Mouse (Mus musculus) hindbrain, embryonic 16.5 days (tissue): Measurements from ENCODE around the gene Iqcc. TPM values are rescaled to one million over a fixed set of nuclear protein-coding genes. Genes with fewer than 3 reads are reported as not detected.

Experiments used
- polyA plus RNA-seq: library from polyadenylated mRNA; unstranded; fragments of >200 nt; fragmentation: Nextera tagmentation; extraction: Ambion mirVana; gene quantifications from 2 replicates; pipeline ENCODE4 v1.2.1, GENCODE M21; 2015

Gene Iqcc
- polyA plus RNA-seq, 1 experiment from 2014 or later, result 27.6 TPM

Other genes starting within 250 kb of the Iqcc start
- 21.7 and 22.0 TPM in 2 replicates for gene Zbtb8a, start 241.0 kb downstream of the Iqcc start, polyA plus RNA-seq
- gene Zbtb8b, start 178.2 kb downstream of the Iqcc start, polyA plus RNA-seq, result 18.0 and 19.2 TPM in 2 replicates
- 34.6 and 37.4 TPM in 2 replicates for gene Bsdc1, start 157.5 kb downstream of the Iqcc start, polyA plus RNA-seq
- gene Tssk3, start 128.1 kb downstream of the Iqcc start, polyA plus RNA-seq, result 0.72 and 0.79 TPM in 2 replicates
- gene Fam229a, start 127.9 kb downstream of the Iqcc start, polyA plus RNA-seq, result 0.81 and 1.4 TPM in 2 replicates
- gene Marcksl1, start 105.5 kb downstream of the Iqcc start, polyA plus RNA-seq, result 1,546 and 1,575 TPM in 2 replicates
- gene Hdac1, start 76.4 kb downstream of the Iqcc start, polyA plus RNA-seq, result 80.5 and 90.0 TPM in 2 replicates
- gene Lck, start 45.5 kb downstream of the Iqcc start, polyA plus RNA-seq, result 13.5 and 13.9 TPM in 2 replicates
- 0.35 and 0.58 TPM in 2 replicates for gene Fam167b, start 40.5 kb downstream of the Iqcc start, polyA plus RNA-seq
- gene Eif3i, start 18.5 kb downstream of the Iqcc start, polyA plus RNA-seq, result 216 and 223 TPM in 2 replicates
- 185 and 190 TPM in 2 replicates for gene Tmem234, start 18.4 kb downstream of the Iqcc start, polyA plus RNA-seq
- gene Dcdc2b, start 4.8 kb downstream of the Iqcc start, polyA plus RNA-seq, result 2.1 and 3.9 TPM in 2 replicates
- 160 and 169 TPM in 2 replicates for gene Ccdc28b, start 4.8 kb upstream of the Iqcc start, polyA plus RNA-seq
- gene Txlna, start 22.0 kb upstream of the Iqcc start, polyA plus RNA-seq, result 39.7 and 46.0 TPM in 2 replicates
- gene Kpna6, start 53.7 kb upstream of the Iqcc start, polyA plus RNA-seq, result 18.2 and 20.3 TPM in 2 replicates
- gene Tmem39b, start 77.7 kb upstream of the Iqcc start, polyA plus RNA-seq, result 12.7 and 14.8 TPM in 2 replicates
- gene Khdrbs1, start 123.2 kb upstream of the Iqcc start, polyA plus RNA-seq, result 96.3 and 104 TPM in 2 replicates
- gene Ptp4a2, start 192.1 kb upstream of the Iqcc start, polyA plus RNA-seq, result 217 and 224 TPM in 2 replicates